Mouse (Mus musculus): ENCODE results near the gene Kcnn4. TPM values are rescaled to one million over a fixed set of nuclear protein-coding genes. Genes with fewer than 3 reads are reported as not detected.

Kcnn4 gene
- polyA plus RNA-seq, 1 experiment from 2014 or later, result 41.0 TPM

DNA sequence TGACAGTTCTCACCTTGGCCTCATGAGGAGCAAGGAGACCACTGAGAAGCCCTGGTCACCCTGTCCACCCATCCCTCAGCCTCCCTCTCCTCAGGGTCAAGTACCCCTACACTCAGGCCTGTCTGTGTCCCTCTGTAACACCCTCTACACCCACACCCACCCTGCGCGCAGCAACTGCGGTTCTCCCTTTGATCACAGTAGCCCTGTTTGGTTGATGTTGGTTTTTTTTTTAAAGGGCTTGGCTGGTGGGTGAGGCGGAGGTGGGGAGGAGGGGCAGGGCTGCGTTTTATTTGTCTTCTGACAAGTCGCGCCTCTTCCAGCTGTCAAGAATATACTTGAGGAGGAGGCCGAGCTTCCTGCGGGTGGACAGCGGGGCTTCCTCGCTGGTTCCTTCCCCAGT lies 61.6 kb downstream of the Kcnn4 start:
- Histone ChIP-seq H3K9me3 (ENCODE audit: low read length) (no peaks in the 10 kb centered on the region), H3K4me2 (ENCODE audit: low read depth, low read length) (no peak overlapping the region), H3K9ac (replicated peaks) (no peak overlapping the region), H3K4me3 (ENCODE audit: low read depth, low read length) (no peak overlapping the region), H3K27ac (ENCODE audit: low read depth) (no peak overlapping the region), H3K36me3 (replicated peaks; ENCODE audit: insufficient read depth, low read length) (no peaks in the 10 kb centered on the region), H3K4me1 (ENCODE audit: insufficient read depth) (no peaks in the 10 kb centered on the region), H3K27me3 (ENCODE audit: insufficient read depth, low read length) (peaks cover 4% of the 10 kb centered on the region; the same call in 1 of the 2 replicates)
- DNase-seq, result no peak
- ATAC-seq, result no peak
- WGBS (ENCODE audit: insufficient replicate concordance), result 55% methylated on average over 11 of the region's 11 CpGs
- TF ChIP-seq CTCF (IDR thresholded peaks at IDR 0.05; ENCODE audit: low read depth) (no peak), EP300 (IDR thresholded peaks at IDR 0.05; ENCODE audit: low read depth) (no peak)

DNA sequence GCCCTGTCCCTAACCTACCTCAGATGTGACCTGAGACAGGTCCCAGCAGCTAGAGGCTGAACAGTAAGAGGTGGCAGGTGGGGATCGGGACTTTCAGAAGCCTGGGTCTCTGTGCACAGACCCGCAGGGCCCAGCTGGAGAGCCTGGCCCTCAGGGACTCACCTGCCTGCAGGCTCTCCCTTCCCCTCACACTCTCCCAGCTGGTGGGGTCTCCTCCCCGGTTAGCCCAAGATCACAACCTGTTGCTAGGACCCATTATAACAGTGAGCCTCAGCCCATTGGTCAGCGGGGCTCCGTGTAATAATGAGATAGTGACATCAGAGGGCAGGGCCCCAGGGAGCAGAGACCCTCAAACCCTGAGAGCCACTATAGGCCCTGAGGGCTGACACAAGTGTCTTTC lies 65.2 kb downstream of the Kcnn4 start:
- Histone ChIP-seq H3K9me3 (ENCODE audit: low read length) (no peaks in the 10 kb centered on the region), H3K27ac (ENCODE audit: low read depth) (no peak overlapping the region), H3K27me3 (ENCODE audit: insufficient read depth, low read length) (peaks cover 4% of the 10 kb centered on the region; the same call in 1 of the 2 replicates), H3K4me3 (ENCODE audit: low read depth, low read length) (no peak overlapping the region), H3K4me2 (ENCODE audit: low read depth, low read length) (no peak overlapping the region), H3K9ac (replicated peaks) (no peak overlapping the region), H3K4me1 (ENCODE audit: insufficient read depth) (no peaks in the 10 kb centered on the region), H3K36me3 (replicated peaks; ENCODE audit: insufficient read depth, low read length) (no peaks in the 10 kb centered on the region)
- DNase-seq (no peak), ATAC-seq (no peak)
- TF ChIP-seq CTCF (IDR thresholded peaks at IDR 0.05; ENCODE audit: low read depth) (no peak), EP300 (IDR thresholded peaks at IDR 0.05; ENCODE audit: low read depth) (no peak)
- 81% methylated on average over 5 of the region's 5 CpGs for WGBS (ENCODE audit: insufficient replicate concordance)

Small RNA genes lying within 50 kb of the gene (microRNA-seq; reads per million reads assigned to microRNA genes)
- gene Gm27592, result not detected

Other genes starting within 250 kb of the Kcnn4 start
- gene Zfp235, start 236.1 kb upstream of the Kcnn4 start, polyA plus RNA-seq (2015; fragmentation: Nextera tagmentation; extraction: Ambion mirVana), result 2.8 and 3.3 TPM in 2 replicates
- gene Zfp114, start 195.2 kb upstream of the Kcnn4 start, polyA plus RNA-seq (2015; fragmentation: Nextera tagmentation; extraction: Ambion mirVana), result 0.13 and 0.19 TPM in 2 replicates
- gene Zfp111, start 158.8 kb upstream of the Kcnn4 start, polyA plus RNA-seq (2015; fragmentation: Nextera tagmentation; extraction: Ambion mirVana), result 0.93 and 1.0 TPM in 2 replicates
- gene Zfp109, start 132.7 kb upstream of the Kcnn4 start, polyA plus RNA-seq (2015; fragmentation: Nextera tagmentation; extraction: Ambion mirVana), result 0.40 and 0.65 TPM in 2 replicates
- gene Zfp108, start 115.5 kb upstream of the Kcnn4 start, polyA plus RNA-seq (2015; fragmentation: Nextera tagmentation; extraction: Ambion mirVana), result 0.31 and 0.79 TPM in 2 replicates
- 1.1 and 1.2 TPM in 2 replicates for gene Zfp93, start 99.8 kb upstream of the Kcnn4 start, polyA plus RNA-seq (2015; fragmentation: Nextera tagmentation; extraction: Ambion mirVana)
- 1.6 and 1.8 TPM in 2 replicates for gene Zfp61, start 69.0 kb upstream of the Kcnn4 start, polyA plus RNA-seq (2015; fragmentation: Nextera tagmentation; extraction: Ambion mirVana)
- gene Zfp94, start 53.6 kb upstream of the Kcnn4 start, polyA plus RNA-seq (2015; fragmentation: Nextera tagmentation; extraction: Ambion mirVana), result 1.8 and 2.2 TPM in 2 replicates
- gene Tescl, start 36.3 kb upstream of the Kcnn4 start, polyA plus RNA-seq (2015; fragmentation: Nextera tagmentation; extraction: Ambion mirVana), result not detected in 2 replicates
- gene Lypd5, start 21.1 kb upstream of the Kcnn4 start, polyA plus RNA-seq (2015; fragmentation: Nextera tagmentation; extraction: Ambion mirVana), result 0.06 TPM in 1 of 2 replicates, not detected in the other
- 8.2 and 8.7 TPM in 2 replicates for gene Smg9, start 29.4 kb downstream of the Kcnn4 start, polyA plus RNA-seq (2015; fragmentation: Nextera tagmentation; extraction: Ambion mirVana)
- gene Irgc1, start 82.0 kb downstream of the Kcnn4 start, polyA plus RNA-seq (2015; fragmentation: Nextera tagmentation; extraction: Ambion mirVana), result 0.18 and 0.28 TPM in 2 replicates
- gene Plaur, start 92.2 kb downstream of the Kcnn4 start, polyA plus RNA-seq (2015; fragmentation: Nextera tagmentation; extraction: Ambion mirVana), result 9.3 and 10.8 TPM in 2 replicates
- 0.17 and 0.46 TPM in 2 replicates for gene Cadm4, start 111.8 kb downstream of the Kcnn4 start, polyA plus RNA-seq (2015; fragmentation: Nextera tagmentation; extraction: Ambion mirVana)
- 3.3 and 4.1 TPM in 2 replicates for gene Zfp428, start 136.7 kb downstream of the Kcnn4 start, polyA plus RNA-seq (2015; fragmentation: Nextera tagmentation; extraction: Ambion mirVana)
- gene AC161166.1, start 142.2 kb downstream of the Kcnn4 start, polyA plus RNA-seq (2015; fragmentation: Nextera tagmentation; extraction: Ambion mirVana), result not detected in 2 replicates
- 1.3 and 1.6 TPM in 2 replicates for gene Irgq, start 160.4 kb downstream of the Kcnn4 start, polyA plus RNA-seq (2015; fragmentation: Nextera tagmentation; extraction: Ambion mirVana)
- 0.13 TPM in 1 of 2 replicates, not detected in the other for gene Pinlyp, start 175.9 kb downstream of the Kcnn4 start, polyA plus RNA-seq (2015; fragmentation: Nextera tagmentation; extraction: Ambion mirVana)
- 17.9 and 18.0 TPM in 2 replicates for gene Xrcc1, start 176.0 kb downstream of the Kcnn4 start, polyA plus RNA-seq (2015; fragmentation: Nextera tagmentation; extraction: Ambion mirVana)
- 39.7 and 40.9 TPM in 2 replicates for gene Ethe1, start 217.3 kb downstream of the Kcnn4 start, polyA plus RNA-seq (2015; fragmentation: Nextera tagmentation; extraction: Ambion mirVana)
- gene Zfp575, start 217.4 kb downstream of the Kcnn4 start, polyA plus RNA-seq (2015; fragmentation: Nextera tagmentation; extraction: Ambion mirVana), result 0.13 and 0.15 TPM in 2 replicates
- gene Phldb3, start 240.5 kb downstream of the Kcnn4 start, polyA plus RNA-seq (2015; fragmentation: Nextera tagmentation; extraction: Ambion mirVana), result 0.12 and 0.25 TPM in 2 replicates